Mouse (Mus musculus) forebrain, embryonic 11.5 days (tissue): ENCODE measurements around the gene Ube2s. TPM values are rescaled to one million over a fixed set of nuclear protein-coding genes. Genes with fewer than 3 reads are reported as not detected.
"Not testable (repeated sequence)": the region's sequence is repeated elsewhere in the genome, so short reads cannot be mapped to it uniquely, and the experiment has no call there.

ENCODE experiments used
- ATAC-seq: fragments of 200-750 bp; cut with Nextera tagmentation; replicated peaks from 2 replicates; pipeline ENCODE4 v1.8.0; 2017; ENCODE audit warnings: moderate TSS enrichment; ENCODE audit not compliant: low FRiP score
- DNase-seq: peaks from one replicate; pipeline ENCODE4 v3.0.0-alpha.2; 2017; ENCODE audit warnings: low spot score
- H3K27ac ChIP-seq: fragments of 300-500 bp; sonication (generic); 2 replicates; pipeline ENCODE4 v1.5.1; 2014; ENCODE audit warnings: low read depth, low read length
- H3K27me3 ChIP-seq: fragments of 300-500 bp; sonication (generic); 2 replicates; pipeline ENCODE4 v1.6.1; 2014; ENCODE audit warnings: mild to moderate bottlenecking, low read length, mixed read lengths; ENCODE audit not compliant: control insufficient read depth, insufficient read depth
- H3K36me3 ChIP-seq: fragments of 300-500 bp; sonication (generic); 2 replicates; pipeline ENCODE4 v1.6.1; 2014; ENCODE audit warnings: mild to moderate bottlenecking, low read length, moderate library complexity, mixed read lengths; ENCODE audit not compliant: control insufficient read depth, insufficient read depth
- H3K4me1 ChIP-seq: fragments of 300-500 bp; sonication (generic); replicated peaks from 2 replicates; pipeline ENCODE4 v1.6.1; 2014; ENCODE audit warnings: low read length, mixed read lengths; ENCODE audit not compliant: control insufficient read depth, insufficient read depth
- H3K4me2 ChIP-seq: fragments of 300-500 bp; sonication (generic); 2 replicates; pipeline ENCODE4 v1.6.1; 2014; ENCODE audit warnings: low read depth, mild to moderate bottlenecking, low read length, moderate library complexity, mixed read lengths; ENCODE audit not compliant: severe bottlenecking
- H3K4me3 ChIP-seq: fragments of 300-500 bp; sonication (generic); 2 replicates; pipeline ENCODE4 v1.5.1; 2014; ENCODE audit warnings: low read depth, low read length
- H3K9ac ChIP-seq: fragments of 300-500 bp; sonication (generic); 2 replicates; pipeline ENCODE4 v1.6.1; 2014; ENCODE audit warnings: low read length
- H3K9me3 ChIP-seq: fragments of 300-500 bp; sonication (generic); 2 replicates; pipeline ENCODE4 v1.6.1; 2016; ENCODE audit warnings: low read length, mixed read lengths; ENCODE audit not compliant: control insufficient read depth
- WGBS: fragments of 180-500 bp; shearing (Covaris S2); extraction: QIAGEN DNeasy Blood & Tissue Kit; methylation state at CpG from one replicate; pipeline ENCODE4 v1.1.7; 2014; 5-methylcytosine and 5-hydroxymethylcytosine counted together
- polyA plus RNA-seq: library from polyadenylated mRNA; unstranded; fragments of >200 nt; fragmentation: Nextera tagmentation; extraction: Ambion mirVana; gene quantifications from 2 replicates; pipeline ENCODE4 v1.2.1, GENCODE M21; 2014

Gene Ube2s
- polyA plus RNA-seq, 1 experiment from 2014 or later = 476 TPM

GRCm38 (mm10) chr7:4811842-4812302 is 518 bp downstream of the Ube2s start:
- H3K27me3 ChIP-seq = no peaks in the 10 kb centered on the region
- H3K9me3 ChIP-seq = no peaks in the 10 kb centered on the region
- peak overlapping the region; percentile 100 for H3K4me3 ChIP-seq
- peak; percentile 77 for DNase-seq
- WGBS = 3% methylated on average over 30 of the region's 36 CpGs
- H3K9ac ChIP-seq = peak overlapping the region; percentile 99
- H3K4me1 ChIP-seq = peaks cover 6% of the 10 kb centered on the region
- H3K36me3 ChIP-seq = peaks cover 13% of the 10 kb centered on the region
- H3K4me2 ChIP-seq = peak overlapping the region; percentile 71
- no peak for ATAC-seq
- H3K27ac ChIP-seq = peak overlapping the region; percentile 95

DNA sequence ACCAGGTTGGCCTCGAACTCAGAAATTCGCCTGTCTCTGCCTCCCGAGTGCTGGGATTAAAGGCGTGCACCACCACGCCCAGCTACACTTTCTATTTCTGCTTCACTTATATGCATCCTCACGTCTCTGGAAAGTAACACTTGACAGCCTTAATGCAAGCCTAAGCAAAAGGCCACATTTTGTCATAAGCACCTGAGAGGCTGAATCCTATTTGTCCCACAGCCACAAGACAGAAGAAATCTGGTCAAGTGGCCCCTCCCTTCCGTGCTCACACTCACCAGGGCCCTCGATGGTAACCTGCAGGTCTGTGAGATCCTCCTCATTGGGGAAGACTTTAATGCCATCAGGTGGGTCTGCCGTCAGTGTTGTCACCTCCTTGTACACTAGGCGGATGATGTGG is 1.3 kb downstream of the Ube2s start:
- Histone ChIP-seq H3K4me3 (peak overlapping the region; percentile 100), H3K36me3 (peaks cover 18% of the 10 kb centered on the region), H3K4me2 (peak overlapping the region; percentile 71), H3K9ac (peak overlapping the region; percentile 99)
- not testable (repeated sequence) for DNase-seq, ATAC-seq, H3K9me3 ChIP-seq, H3K4me1 ChIP-seq, H3K27ac ChIP-seq, H3K27me3 ChIP-seq
- 45% methylated on average over 10 of the region's 10 CpGs for WGBS

DNA sequence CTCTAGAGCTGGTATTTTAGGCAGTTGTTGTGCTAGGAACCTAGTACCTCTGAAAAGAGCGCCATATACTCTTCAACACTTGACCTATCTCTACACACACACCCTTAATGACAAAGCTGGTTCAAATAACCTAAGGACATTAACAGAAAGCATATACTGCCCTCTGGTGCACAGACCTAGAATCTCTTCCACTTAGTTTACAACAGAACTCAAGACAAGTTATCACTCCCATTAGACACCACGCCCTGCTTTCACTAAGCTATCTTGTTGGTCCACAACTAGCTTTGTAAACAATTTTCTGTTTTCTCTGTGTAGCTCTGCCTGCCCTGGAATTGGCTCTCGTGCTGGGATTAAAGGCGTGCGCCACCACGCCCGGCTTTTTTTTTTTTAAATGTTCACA is 5.7 kb downstream of the Ube2s start:
- Histone ChIP-seq H3K9ac (no peak overlapping the region), H3K4me1 (peaks cover 6% of the 10 kb centered on the region), H3K27ac (no peak overlapping the region), H3K4me2 (no peak overlapping the region), H3K27me3 (no peaks in the 10 kb centered on the region), H3K4me3 (no peak overlapping the region), H3K9me3 (no peaks in the 10 kb centered on the region), H3K36me3 (peaks cover 18% of the 10 kb centered on the region)
- DNase-seq (no peak), ATAC-seq (no peak)
- WGBS = 95% methylated on average over 7 of the region's 7 CpGs

DNA sequence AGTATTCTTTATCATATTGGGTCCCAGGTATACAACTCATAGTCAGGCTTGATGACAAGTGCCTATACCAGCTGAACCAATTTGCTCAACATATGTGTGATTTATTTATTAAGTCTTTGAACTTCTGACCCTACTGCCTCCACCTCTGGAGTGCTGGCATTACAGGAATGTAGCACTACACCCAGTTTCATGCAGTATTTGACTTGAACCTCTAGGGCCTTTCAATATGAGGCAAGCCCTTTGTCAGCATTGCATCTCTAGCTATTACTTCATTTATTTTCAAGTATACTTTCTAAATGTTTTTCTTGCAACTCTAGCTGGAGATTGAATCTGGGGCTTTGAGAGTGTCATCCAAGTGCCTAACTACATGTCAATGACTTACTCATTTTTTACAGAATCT is 10.1 kb downstream of the Ube2s start:
- Histone ChIP-seq H3K9me3 (no peaks in the 10 kb centered on the region), H3K4me3 (no peak overlapping the region), H3K9ac (no peak overlapping the region), H3K4me1 (no peaks in the 10 kb centered on the region), H3K36me3 (peaks cover 11% of the 10 kb centered on the region), H3K27ac (no peak overlapping the region), H3K4me2 (no peak overlapping the region), H3K27me3 (no peaks in the 10 kb centered on the region)
- ATAC-seq (no peak), DNase-seq (no peak)

- Histone ChIP-seq H3K36me3 (peaks cover 16% of the 10 kb centered on the region), H3K4me2 (no peak overlapping the region), H3K27me3 (no peaks in the 10 kb centered on the region; the same call in 1 of the 2 replicates), H3K4me1 (peaks cover 7% of the 10 kb centered on the region; the same call in 1 of the 2 replicates), H3K4me3 (no peak overlapping the region), H3K9ac (no peak overlapping the region), H3K9me3 (no peaks in the 10 kb centered on the region), H3K27ac (no peak overlapping the region)
- 77% methylated on average over 7 of the region's 7 CpGs for WGBS
- ATAC-seq = 0 out of 2 replicates have a peak, but pooled peaks have one; percentile 10
- DNase-seq = no peak
Measured at GRCm38 (mm10) chr7:4795767-4796433, 16.5 kb downstream of the Ube2s start.

DNA sequence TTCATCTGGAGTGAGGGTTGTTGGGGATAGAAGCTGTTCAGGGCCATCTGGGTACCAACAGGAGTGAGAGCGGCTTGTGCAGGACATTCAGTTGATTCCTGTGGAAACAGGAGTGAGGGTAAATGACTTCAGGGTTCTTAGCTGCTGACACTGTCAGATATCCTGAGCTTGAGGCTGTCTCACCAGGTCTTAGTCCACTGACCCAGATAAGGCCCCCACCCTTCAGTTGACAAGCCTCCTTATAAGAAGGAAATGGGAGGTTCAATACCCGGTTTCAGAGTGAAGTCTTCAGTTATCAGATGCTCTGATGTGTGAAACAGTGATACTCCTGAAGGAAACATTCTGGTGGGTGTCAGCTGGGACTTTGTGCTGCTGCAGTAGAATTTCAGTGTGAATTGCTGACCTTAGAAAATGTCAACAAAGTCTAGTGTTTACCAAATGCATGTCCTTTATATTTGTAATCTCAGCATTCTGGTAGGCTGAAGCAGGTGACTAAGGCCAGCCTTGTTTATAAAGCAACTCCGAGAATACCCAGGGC is 17.7 kb downstream of the Ube2s start:
- Histone ChIP-seq H3K36me3 (peaks cover 16% of the 10 kb centered on the region), H3K27ac (no peak overlapping the region), H3K4me1 (peaks cover 7% of the 10 kb centered on the region; the same call in 1 of the 2 replicates), H3K9me3 (no peaks in the 10 kb centered on the region), H3K4me3 (no peak overlapping the region), H3K27me3 (peaks cover 3% of the 10 kb centered on the region; the same call in 1 of the 2 replicates), H3K4me2 (no peak overlapping the region), H3K9ac (no peak overlapping the region)
- DNase-seq = no peak
- no peak for ATAC-seq
- 94% methylated on average over 3 of the region's 3 CpGs for WGBS

- H3K9ac ChIP-seq = peak overlapping the region; percentile 72
- peak overlapping the region; percentile 61 for H3K4me3 ChIP-seq
- H3K27ac ChIP-seq = peak overlapping the region; percentile 18; the same call in 1 of the 2 replicates
- DNase-seq (no peak), ATAC-seq (no peak)
- peaks cover 16% of the 10 kb centered on the region for H3K36me3 ChIP-seq
- H3K27me3 ChIP-seq = peaks cover 5% of the 10 kb centered on the region; the same call in 1 of the 2 replicates
- 46% methylated on average over 4 of the region's 4 CpGs for WGBS
- peak overlapping the region; percentile 88 for H3K4me2 ChIP-seq
- peaks cover 11% of the 10 kb centered on the region; the same call in 1 of the 2 replicates for H3K4me1 ChIP-seq
- H3K9me3 ChIP-seq = no peaks in the 10 kb centered on the region
Measured at GRCm38 (mm10) chr7:4793674-4794073, 18.7 kb downstream of the Ube2s start.

GRCm38 (mm10) chr7:4793248-4793647 is 19.1 kb downstream of the Ube2s start:
- H3K9me3 ChIP-seq, DNase-seq, ATAC-seq, H3K27me3 ChIP-seq: not testable (repeated sequence)
- Histone ChIP-seq H3K4me1 (peaks cover 12% of the 10 kb centered on the region; the same call in 1 of the 2 replicates), H3K27ac (peak overlapping the region; percentile 13; the same call in 1 of the 2 replicates), H3K9ac (peak overlapping the region; percentile 72), H3K4me3 (peak overlapping the region; percentile 61), H3K36me3 (peaks cover 16% of the 10 kb centered on the region), H3K4me2 (peak overlapping the region; percentile 88)
- WGBS = 1% methylated on average over 31 of the region's 31 CpGs
